Mouse (Mus musculus) embryo, embryonic 11 days (tissue): ENCODE data around the gene Efhd2.

Experiments used
- DNase-seq: peaks from one replicate; pipeline ENCODE4 v3.0.0-alpha.2; 2015

Gene Efhd2

GRCm38 (mm10) chr4:141879875-141880274 is 5.2 kb upstream of the Efhd2 start:
- DNase-seq, result no peak

- DNase-seq, result no peak
Measured at GRCm38 (mm10) chr4:141879074-141879473, 4.4 kb upstream of the Efhd2 start.

- no peak for DNase-seq
Measured at GRCm38 (mm10) chr4:141878621-141879020, 3.9 kb upstream of the Efhd2 start.

- DNase-seq, result peak; percentile 47
Measured at GRCm38 (mm10) chr4:141875481-141876108, 875 bp upstream of the Efhd2 start.

GRCm38 (mm10) chr4:141874111-141874600 is 564 bp downstream of the Efhd2 start:
- peak; percentile 26 for DNase-seq

GRCm38 (mm10) chr4:141872977-141873376 is 1.7 kb downstream of the Efhd2 start:
- no peak for DNase-seq

GRCm38 (mm10) chr4:141871909-141872308 is 2.8 kb downstream of the Efhd2 start:
- DNase-seq, result no peak

- no peak for DNase-seq
Measured at GRCm38 (mm10) chr4:141871333-141871725, 3.4 kb downstream of the Efhd2 start.

GRCm38 (mm10) chr4:141870666-141871332 is 3.9 kb downstream of the Efhd2 start:
- no peak for DNase-seq

- DNase-seq, result no peak
Measured at GRCm38 (mm10) chr4:141869436-141870215, 5.1 kb downstream of the Efhd2 start.

GRCm38 (mm10) chr4:141868051-141868450 is 6.7 kb downstream of the Efhd2 start:
- no peak for DNase-seq

GRCm38 (mm10) chr4:141867498-141867897 is 7.2 kb downstream of the Efhd2 start:
- no peak for DNase-seq

GRCm38 (mm10) chr4:141866933-141867490 is 7.7 kb downstream of the Efhd2 start:
- DNase-seq, result no peak

- no peak for DNase-seq
Measured at GRCm38 (mm10) chr4:141865600-141865999, 9.1 kb downstream of the Efhd2 start.

GRCm38 (mm10) chr4:141865006-141865405 is 9.7 kb downstream of the Efhd2 start:
- DNase-seq, result no peak

GRCm38 (mm10) chr4:141864506-141864905 is 10.2 kb downstream of the Efhd2 start:
- DNase-seq, result no peak

GRCm38 (mm10) chr4:141863726-141864280 is 10.9 kb downstream of the Efhd2 start:
- DNase-seq, result no peak

GRCm38 (mm10) chr4:141862867-141863266 is 11.9 kb downstream of the Efhd2 start:
- no peak for DNase-seq

- DNase-seq, result no peak
Measured at GRCm38 (mm10) chr4:141861591-141862295, 13.0 kb downstream of the Efhd2 start.

GRCm38 (mm10) chr4:141860246-141860841 is 14.4 kb downstream of the Efhd2 start:
- no peak for DNase-seq

GRCm38 (mm10) chr4:141859351-141859750 is 15.4 kb downstream of the Efhd2 start:
- no peak for DNase-seq

- no peak for DNase-seq
Measured at GRCm38 (mm10) chr4:141858501-141858900, 16.2 kb downstream of the Efhd2 start.
